Mouse (Mus musculus) liver, embryonic 11.5 days (tissue): ENCODE results near the gene Prkab2. TPM values are rescaled to one million over a fixed set of nuclear protein-coding genes. Genes with fewer than 3 reads are reported as not detected.

Source experiments
- ATAC-seq: fragments of 200-750 bp; cut with Nextera tagmentation; replicated peaks from 2 replicates; pipeline ENCODE4 v1.8.0; 2017; ENCODE audit warnings: moderate number of reproducible peaks, mild to moderate bottlenecking, moderate TSS enrichment, moderate library complexity; ENCODE audit not compliant: low FRiP score
- DNase-seq: peaks from one replicate; pipeline ENCODE4 v3.0.0-alpha.2; 2017; ENCODE audit warnings: low spot score
- H3K27ac ChIP-seq: fragments of 300-500 bp; sonication (generic); 2 replicates; pipeline ENCODE4 v1.5.1; 2014; ENCODE audit warnings: mild to moderate bottlenecking, low read depth, low read length, control low read depth
- H3K27me3 ChIP-seq: fragments of 300-500 bp; sonication (generic); replicated peaks from 2 replicates; pipeline ENCODE4 v1.6.1; 2014; ENCODE audit warnings: low read length, mixed read lengths; ENCODE audit not compliant: control insufficient read depth, insufficient read depth
- H3K36me3 ChIP-seq: fragments of 300-500 bp; sonication (generic); 2 replicates; pipeline ENCODE4 v1.6.1; 2014; ENCODE audit warnings: mild to moderate bottlenecking, low read length, moderate library complexity, mixed read lengths; ENCODE audit not compliant: control insufficient read depth, insufficient read depth
- H3K4me1 ChIP-seq: fragments of 300-500 bp; sonication (generic); replicated peaks from 2 replicates; pipeline ENCODE4 v1.6.1; 2014; ENCODE audit warnings: low read length, mixed read lengths; ENCODE audit not compliant: control insufficient read depth, insufficient read depth
- H3K4me2 ChIP-seq: fragments of 300-500 bp; sonication (generic); 2 replicates; pipeline ENCODE4 v1.6.1; 2014; ENCODE audit warnings: mild to moderate bottlenecking, control low read depth, moderate library complexity
- H3K4me3 ChIP-seq: fragments of 300-500 bp; sonication (generic); 2 replicates; pipeline ENCODE4 v1.5.1; 2014; ENCODE audit warnings: low read depth, low read length, control low read depth
- H3K9ac ChIP-seq: fragments of 300-500 bp; sonication (generic); 2 replicates; pipeline ENCODE4 v1.6.1; 2014; ENCODE audit warnings: low read depth, low read length, control low read depth
- H3K9me3 ChIP-seq: fragments of 300-500 bp; sonication (generic); 2 replicates; pipeline ENCODE4 v1.6.1; 2016; ENCODE audit warnings: low read length, inconsistent platforms, mixed read lengths; ENCODE audit not compliant: control insufficient read depth
- WGBS: fragments of 180-500 bp; shearing (Covaris S2); extraction: QIAGEN DNeasy Blood & Tissue Kit; methylation state at CpG from one replicate; pipeline ENCODE4 v1.1.7; 2014; 5-methylcytosine and 5-hydroxymethylcytosine counted together
- microRNA-seq: library from miRNA; unstranded; fragments of <30 nt; microRNA quantifications from one replicate; pipeline ENCODE4, GENCODE M21; 2017; ENCODE audit warnings: borderline number of aligned reads
- polyA plus RNA-seq: library from polyadenylated mRNA; unstranded; fragments of >200 nt; fragmentation: Nextera tagmentation; extraction: Ambion mirVana; gene quantifications from 2 replicates; pipeline ENCODE4 v1.2.1, GENCODE M21; 2014

Gene Prkab2
- polyA plus RNA-seq, 1 experiment from 2014 or later, result 4.5 TPM

DNA sequence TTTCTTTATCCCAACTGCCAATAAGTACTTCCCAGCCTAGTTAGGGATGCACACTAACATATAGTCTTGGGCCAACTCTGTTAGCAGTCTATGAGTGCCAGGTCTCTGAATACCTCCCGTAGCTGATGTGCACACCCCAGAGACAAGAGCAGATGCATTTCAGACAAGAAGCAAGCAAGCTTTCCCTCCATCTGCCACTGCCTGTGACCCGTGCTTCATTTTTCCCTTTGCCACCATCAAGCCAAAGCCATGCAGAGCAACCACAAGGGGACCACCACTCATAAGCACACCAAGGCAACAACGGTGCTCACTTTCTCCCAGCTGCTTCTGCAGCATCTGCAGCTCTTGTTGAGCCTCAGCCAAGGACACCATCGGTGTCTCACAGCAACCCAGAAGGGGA, 48.6 kb downstream of the Prkab2 start:
- ATAC-seq, result no peak
- WGBS, result 84% methylated on average over 4 of the region's 4 CpGs

DNA sequence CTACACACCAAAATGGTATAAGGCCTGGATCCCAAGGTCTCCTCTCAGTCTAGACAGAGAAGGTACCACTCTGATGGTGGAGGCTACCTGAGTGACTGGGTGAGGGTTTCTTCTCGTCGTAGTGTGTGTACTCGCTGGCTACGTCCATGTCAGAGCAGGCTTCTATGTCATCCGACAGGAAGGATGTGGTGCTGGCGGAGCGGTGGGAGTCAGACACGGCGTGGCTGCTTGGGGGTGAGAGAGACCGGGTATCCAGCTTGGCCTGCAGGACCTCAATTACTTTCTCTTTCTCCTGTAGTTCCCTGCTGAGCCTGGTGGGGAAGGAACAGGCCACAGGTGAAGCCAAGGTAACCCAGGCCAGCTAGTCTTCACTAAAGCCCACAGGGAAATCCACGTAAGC, 52.1 kb downstream of the Prkab2 start:
- ATAC-seq (no peak), DNase-seq (no peak)
- H3K4me2 ChIP-seq, result no peak overlapping the region
- H3K9me3 ChIP-seq, result no peaks in the 10 kb centered on the region
- H3K4me3 ChIP-seq, result no peak overlapping the region
- no peaks in the 10 kb centered on the region for H3K27me3 ChIP-seq
- no peak overlapping the region for H3K9ac ChIP-seq
- no peaks in the 10 kb centered on the region; the same call in 1 of the 2 replicates for H3K36me3 ChIP-seq
- no peak overlapping the region for H3K27ac ChIP-seq
- H3K4me1 ChIP-seq, result no peaks in the 10 kb centered on the region
- WGBS, result 82% methylated on average over 11 of the region's 11 CpGs

More for the DNA sequence above, 48.6 kb downstream of the Prkab2 start:
- no peaks in the 10 kb centered on the region; the same call in 1 of the 2 replicates for H3K36me3 ChIP-seq
- DNase-seq, result no peak
- H3K27ac ChIP-seq, result no peak overlapping the region
- H3K27me3 ChIP-seq, result no peaks in the 10 kb centered on the region
- H3K9me3 ChIP-seq, result no peaks in the 10 kb centered on the region
- H3K9ac ChIP-seq, result no peak overlapping the region
- no peaks in the 10 kb centered on the region for H3K4me1 ChIP-seq
- no peak overlapping the region for H3K4me3 ChIP-seq
- H3K4me2 ChIP-seq, result no peak overlapping the region

DNA sequence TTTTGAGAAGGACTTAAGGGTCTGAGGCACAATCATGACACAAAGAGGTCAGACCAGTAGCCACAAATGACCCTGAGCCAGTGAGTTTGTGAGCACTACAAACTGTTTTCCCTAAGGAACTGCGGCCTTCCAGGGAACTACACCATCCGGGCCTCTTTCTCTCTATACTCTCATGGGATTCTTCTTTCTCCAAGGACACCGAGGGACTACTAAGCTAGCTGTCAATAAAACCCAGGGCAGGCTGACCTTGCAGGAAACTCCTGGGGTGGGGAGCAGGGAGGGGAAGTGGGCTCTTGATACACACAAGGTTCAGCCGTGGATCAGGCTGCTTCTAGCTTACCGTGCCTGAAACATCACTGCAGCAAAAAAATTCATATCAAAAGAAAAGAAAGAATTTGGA, 52.9 kb downstream of the Prkab2 start:
- H3K9me3 ChIP-seq, result no peaks in the 10 kb centered on the region
- no peaks in the 10 kb centered on the region for H3K27me3 ChIP-seq
- H3K9ac ChIP-seq, result no peak overlapping the region
- no peak overlapping the region for H3K4me2 ChIP-seq
- ATAC-seq (no peak), DNase-seq (no peak)
- no peak overlapping the region for H3K27ac ChIP-seq
- no peak overlapping the region for H3K4me3 ChIP-seq
- no peaks in the 10 kb centered on the region for H3K4me1 ChIP-seq
- H3K36me3 ChIP-seq, result no peaks in the 10 kb centered on the region; the same call in 1 of the 2 replicates
- 55% methylated on average over 5 of the region's 5 CpGs for WGBS

DNA sequence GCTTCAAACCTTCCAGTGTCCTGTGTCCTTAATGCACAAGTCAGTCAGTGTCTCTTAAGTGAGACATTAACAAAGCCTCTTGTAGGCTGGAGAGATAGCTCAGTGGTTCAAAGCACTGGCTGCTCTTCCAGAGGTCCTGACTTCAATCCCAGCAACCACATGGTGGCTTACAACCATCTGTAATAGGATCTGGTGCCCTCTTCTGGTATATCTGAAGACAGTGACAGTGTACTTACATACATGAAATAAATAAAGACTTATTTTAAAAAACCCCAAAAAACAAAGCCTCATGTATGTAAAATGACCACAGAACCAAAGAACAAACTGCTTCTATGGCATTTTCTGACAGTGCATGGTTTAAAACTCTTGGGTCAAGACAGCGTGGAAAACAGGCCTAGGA, 57.9 kb downstream of the Prkab2 start:
- DNase-seq, result no peak
- Histone ChIP-seq H3K4me2 (no peak overlapping the region), H3K4me1 (no peaks in the 10 kb centered on the region), H3K9ac (no peak overlapping the region), H3K27ac (no peak overlapping the region), H3K9me3 (no peaks in the 10 kb centered on the region), H3K36me3 (no peaks in the 10 kb centered on the region), H3K27me3 (no peaks in the 10 kb centered on the region), H3K4me3 (no peak overlapping the region)
- ATAC-seq, result no peak
- WGBS, result 74% methylated on average over 1 of the region's 1 CpGs

DNA sequence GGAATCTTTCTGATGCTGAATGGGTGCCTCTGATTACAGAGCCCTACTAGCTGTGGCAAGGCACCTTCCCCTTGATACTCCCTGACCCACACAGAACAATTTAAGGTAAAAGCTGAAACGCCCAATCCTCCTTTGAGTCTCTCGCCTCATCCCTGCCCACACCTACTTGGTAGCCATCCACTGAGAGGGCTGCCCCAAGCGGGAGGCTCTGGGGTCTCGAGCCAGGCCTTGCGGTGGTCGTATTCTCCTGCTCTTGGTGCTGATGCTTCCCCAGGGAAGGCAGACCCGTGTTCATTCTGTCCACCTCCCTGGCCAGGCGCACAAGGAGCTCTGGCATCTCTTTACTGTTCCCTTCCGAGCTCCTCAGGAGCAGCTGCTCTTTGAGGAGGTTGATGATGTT, 61.1 kb downstream of the Prkab2 start:
- H3K4me3 ChIP-seq, result no peak overlapping the region
- ATAC-seq, result no peak
- H3K9me3 ChIP-seq, result no peaks in the 10 kb centered on the region
- no peak overlapping the region for H3K27ac ChIP-seq
- H3K9ac ChIP-seq, result no peak overlapping the region
- no peaks in the 10 kb centered on the region for H3K4me1 ChIP-seq
- H3K36me3 ChIP-seq, result peaks cover 2% of the 10 kb centered on the region; the same call in 1 of the 2 replicates
- WGBS, result 80% methylated on average over 9 of the region's 9 CpGs
- no peak overlapping the region for H3K4me2 ChIP-seq
- no peaks in the 10 kb centered on the region for H3K27me3 ChIP-seq
- no peak for DNase-seq

Small RNA genes within 50 kb of the gene (microRNA-seq; reads per million reads assigned to microRNA genes)
- gene Mir7225, result not detected

Other genes with a start within 250 kb of the Prkab2 start
- gene Olfr1402, start 236.2 kb upstream of the Prkab2 start, polyA plus RNA-seq, result not detected in 2 replicates
- gene Chd1l, start 48.0 kb upstream of the Prkab2 start, polyA plus RNA-seq, result 26.8 and 27.2 TPM in 2 replicates
- 4.1 and 4.4 TPM in 2 replicates for gene Fmo5, start 29.4 kb upstream of the Prkab2 start, polyA plus RNA-seq
- not detected in 2 replicates for gene Gm17651, start 16.5 kb downstream of the Prkab2 start, polyA plus RNA-seq
- 16.8 and 16.9 TPM in 2 replicates for gene Pde4dip, start 230.5 kb downstream of the Prkab2 start, polyA plus RNA-seq
- gene Sec22b, start 243.0 kb downstream of the Prkab2 start, polyA plus RNA-seq, result 109 and 113 TPM in 2 replicates